Mouse (Mus musculus) ES-Bruce4 (cell line): ENCODE data around the gene Abcb8. TPM values are rescaled to one million over a fixed set of nuclear protein-coding genes. Genes with fewer than 3 reads are reported as not detected.

Experiments used
- H3K27ac ChIP-seq: 2 replicates; pipeline ENCODE4 v1.5.1; 2012; ENCODE audit warnings: low read length, inconsistent platforms; ENCODE audit not compliant: insufficient read depth
- H3K27me3 ChIP-seq: 2 replicates; pipeline ENCODE4 v1.6.1; 2012; ENCODE audit warnings: mild to moderate bottlenecking, low read length, inconsistent platforms; ENCODE audit not compliant: control insufficient read depth, poor library complexity, insufficient read depth, severe bottlenecking
- H3K36me3 ChIP-seq: 2 replicates; pipeline ENCODE4 v1.6.1; 2012; ENCODE audit warnings: inconsistent platforms, mild to moderate bottlenecking, low read length, moderate library complexity; ENCODE audit not compliant: control insufficient read depth, poor library complexity, insufficient read depth, severe bottlenecking
- H3K4me1 ChIP-seq: one replicate; pipeline ENCODE4 v1.8.1; 2011; ENCODE audit warnings: low read length; ENCODE audit not compliant: control insufficient read depth, insufficient read depth
- H3K4me3 ChIP-seq: 2 replicates; pipeline ENCODE4 v1.5.1; 2011; ENCODE audit warnings: low read depth, mild to moderate bottlenecking, low read length
- H3K9ac ChIP-seq: 2 replicates; pipeline ENCODE4 v1.6.1; 2012; ENCODE audit warnings: low read depth, mild to moderate bottlenecking, inconsistent platforms; ENCODE audit not compliant: poor library complexity, severe bottlenecking
- H3K9me3 ChIP-seq: replicated peaks from 2 replicates; pipeline ENCODE4 v1.6.1; 2012; ENCODE audit warnings: mild to moderate bottlenecking, low read length, inconsistent platforms; ENCODE audit not compliant: control insufficient read depth, poor library complexity, insufficient read depth, severe bottlenecking
- CTCF ChIP-seq: IDR thresholded peaks from one replicate; pipeline ENCODE4 v1.8.1; 2011; ENCODE audit warnings: low read depth, low read length
- EP300 ChIP-seq: IDR thresholded peaks from 2 replicates; pipeline ENCODE4 v1.6.1; 2011; ENCODE audit warnings: low read depth, low read length; ENCODE audit not compliant: insufficient read depth
- POLR2A ChIP-seq: IDR thresholded peaks from one replicate; pipeline ENCODE4 v1.8.1; 2011; ENCODE audit warnings: low read length; ENCODE audit not compliant: insufficient read depth
- polyA plus RNA-seq: library from polyadenylated mRNA; stranded (reverse); fragments of >200 nt; gene quantifications from 2 replicates; pipeline ENCODE4 v1.2.4, GENCODE M21; 2011; ENCODE audit warnings: low read depth; ENCODE audit not compliant: missing spikeins, insufficient read depth, insufficient read length

Abcb8 gene
- polyA plus RNA-seq, 1 experiment, result 29.6 TPM

DNA sequence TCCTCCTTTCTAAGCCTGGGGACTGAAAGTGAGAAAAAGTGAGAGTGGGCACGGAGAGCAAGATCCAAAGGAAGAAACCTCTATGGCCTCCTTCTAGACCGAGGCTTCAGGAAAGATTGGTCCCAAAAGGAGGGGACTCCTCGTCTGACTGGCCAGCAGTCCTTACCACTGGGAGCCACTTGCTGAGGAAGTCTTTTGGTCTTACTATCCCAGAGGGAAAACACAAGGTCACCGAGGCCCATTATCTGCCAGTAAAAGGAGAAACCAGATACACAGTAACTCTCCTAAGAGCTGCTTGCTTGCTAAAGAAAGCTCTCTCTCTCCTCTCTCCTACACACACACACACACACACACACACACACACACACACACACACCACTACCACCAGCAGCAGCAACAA is 40.1 kb upstream of the Abcb8 start:
- no peak overlapping the region for H3K4me3 ChIP-seq
- no peaks in the 10 kb centered on the region for H3K27me3 ChIP-seq
- H3K9ac ChIP-seq, result no peak overlapping the region
- H3K4me1 ChIP-seq, result peaks cover 2% of the 10 kb centered on the region
- no peak for TF ChIP-seq POLR2A
- no peak for TF ChIP-seq CTCF
- TF ChIP-seq EP300, result no peak
- H3K27ac ChIP-seq, result no peak overlapping the region
- no peaks in the 10 kb centered on the region for H3K36me3 ChIP-seq
- H3K9me3 ChIP-seq, result no peaks in the 10 kb centered on the region

DNA sequence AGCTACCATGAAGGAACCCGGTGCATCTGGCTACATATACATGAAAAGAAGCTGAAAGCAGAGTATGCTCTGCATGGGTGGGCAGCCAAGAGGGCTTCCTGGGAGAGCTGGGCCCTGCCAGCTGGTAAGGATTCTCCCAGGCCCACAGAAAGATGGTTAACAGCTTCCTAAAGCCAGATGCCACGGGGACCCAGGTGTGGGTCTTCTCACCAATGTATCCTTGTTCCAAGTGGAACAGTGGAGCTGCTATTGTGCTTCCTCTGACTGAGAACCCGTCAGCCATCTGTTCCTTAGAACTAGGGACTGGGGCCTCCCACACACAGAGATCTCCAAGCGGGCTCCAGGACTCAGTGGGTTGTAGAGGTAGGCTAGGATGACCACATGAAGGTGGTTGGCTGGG is 36.7 kb upstream of the Abcb8 start:
- Histone ChIP-seq H3K4me3 (no peak overlapping the region), H3K36me3 (no peaks in the 10 kb centered on the region), H3K27ac (no peak overlapping the region), H3K9me3 (no peaks in the 10 kb centered on the region), H3K9ac (no peak overlapping the region), H3K27me3 (no peaks in the 10 kb centered on the region), H3K4me1 (peaks cover 2% of the 10 kb centered on the region)
- TF ChIP-seq POLR2A, result no peak
- no peak for TF ChIP-seq CTCF
- TF ChIP-seq EP300, result no peak

DNA sequence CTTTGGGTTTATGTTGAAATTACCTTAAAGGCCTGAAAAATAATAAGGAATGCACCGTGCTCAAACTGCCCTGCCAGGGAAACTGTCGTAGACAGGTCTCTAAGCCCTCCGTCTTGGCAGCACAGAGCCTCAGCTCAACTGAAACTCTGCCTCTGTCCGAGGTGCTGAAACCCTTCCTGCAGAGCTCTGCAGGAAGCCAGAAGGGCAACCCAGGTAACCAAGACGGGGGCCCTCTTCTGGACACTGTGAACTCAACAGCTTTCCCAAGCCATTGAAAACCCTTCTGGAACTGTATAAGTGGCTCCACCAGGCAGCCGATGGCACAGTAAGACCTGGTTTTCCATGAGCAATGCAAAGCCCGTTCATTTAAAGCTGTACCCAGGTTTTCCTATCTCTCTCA is 36.0 kb upstream of the Abcb8 start:
- H3K36me3 ChIP-seq, result no peaks in the 10 kb centered on the region
- peaks cover 2% of the 10 kb centered on the region for H3K4me1 ChIP-seq
- H3K9ac ChIP-seq, result no peak overlapping the region
- no peaks in the 10 kb centered on the region for H3K9me3 ChIP-seq
- TF ChIP-seq POLR2A, result no peak
- peak; percentile 64 for TF ChIP-seq CTCF
- TF ChIP-seq EP300, result no peak
- no peak overlapping the region for H3K4me3 ChIP-seq
- H3K27me3 ChIP-seq, result no peaks in the 10 kb centered on the region
- no peak overlapping the region for H3K27ac ChIP-seq

DNA sequence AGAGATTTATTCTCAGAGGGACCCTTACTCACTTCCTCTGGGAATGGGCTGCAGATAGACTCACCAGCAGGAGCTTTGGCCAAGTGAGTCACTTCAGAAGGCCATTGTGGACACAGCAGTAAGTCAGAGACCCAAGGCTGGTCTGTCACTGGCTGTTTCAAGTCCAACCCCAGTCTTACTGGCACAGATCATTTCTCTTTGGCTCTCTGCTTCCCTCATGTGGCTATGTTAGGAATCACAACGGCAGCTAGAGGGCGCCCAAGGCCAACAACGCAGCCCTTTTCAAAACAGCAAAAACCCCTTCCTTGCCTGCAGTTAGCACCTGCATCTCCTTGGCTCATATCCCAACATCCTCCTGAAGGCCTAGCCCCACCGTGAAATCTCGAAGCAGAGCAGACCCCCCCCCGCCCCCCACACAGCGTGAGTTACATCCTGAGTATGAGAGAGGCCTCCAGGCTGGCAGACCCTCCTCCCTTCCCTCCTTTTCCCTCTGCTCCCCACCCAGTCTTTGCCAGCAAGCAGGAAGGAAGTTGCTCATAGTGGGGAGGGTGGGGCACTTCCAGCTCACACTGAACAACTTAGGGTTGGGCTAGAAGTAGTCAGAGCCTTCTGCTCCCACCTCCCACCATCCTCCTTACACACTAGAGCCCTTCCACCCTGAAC is 32.5 kb upstream of the Abcb8 start:
- no peak overlapping the region for H3K4me3 ChIP-seq
- 0 out of 2 replicates have a peak overlapping the region, but pooled peaks have one; percentile 18 for H3K9ac ChIP-seq
- H3K36me3 ChIP-seq, result no peaks in the 10 kb centered on the region
- TF ChIP-seq POLR2A (no peak), CTCF (peak; percentile 98), EP300 (0 out of 2 replicates have a peak, but pooled peaks have one; percentile 20)
- H3K27ac ChIP-seq, result peak overlapping the region; percentile 26
- no peaks in the 10 kb centered on the region for H3K9me3 ChIP-seq
- H3K4me1 ChIP-seq, result peaks cover 2% of the 10 kb centered on the region
- no peaks in the 10 kb centered on the region for H3K27me3 ChIP-seq

DNA sequence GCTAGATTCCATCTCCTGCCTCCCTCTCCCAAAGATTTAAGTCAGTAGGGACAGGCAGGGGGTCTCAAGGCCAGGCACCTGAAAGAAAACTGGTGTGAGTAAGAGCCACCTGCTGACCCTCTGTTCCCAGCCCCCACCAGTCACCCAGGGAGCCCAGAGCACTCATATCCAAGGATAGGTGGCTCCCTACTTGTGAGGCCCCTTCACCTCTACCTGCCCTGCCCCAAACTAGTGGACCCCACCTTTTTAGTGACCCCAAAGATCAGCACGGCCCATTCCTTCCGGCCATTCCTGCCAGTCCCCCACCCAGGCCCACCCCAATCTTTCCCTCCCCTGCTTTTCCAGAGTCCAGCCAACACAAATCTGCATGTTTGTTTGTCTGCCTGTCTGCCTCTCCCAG is 30.0 kb upstream of the Abcb8 start:
- H3K27me3 ChIP-seq, result no peaks in the 10 kb centered on the region
- TF ChIP-seq POLR2A (no peak), EP300 (no peak), CTCF (no peak)

DNA sequence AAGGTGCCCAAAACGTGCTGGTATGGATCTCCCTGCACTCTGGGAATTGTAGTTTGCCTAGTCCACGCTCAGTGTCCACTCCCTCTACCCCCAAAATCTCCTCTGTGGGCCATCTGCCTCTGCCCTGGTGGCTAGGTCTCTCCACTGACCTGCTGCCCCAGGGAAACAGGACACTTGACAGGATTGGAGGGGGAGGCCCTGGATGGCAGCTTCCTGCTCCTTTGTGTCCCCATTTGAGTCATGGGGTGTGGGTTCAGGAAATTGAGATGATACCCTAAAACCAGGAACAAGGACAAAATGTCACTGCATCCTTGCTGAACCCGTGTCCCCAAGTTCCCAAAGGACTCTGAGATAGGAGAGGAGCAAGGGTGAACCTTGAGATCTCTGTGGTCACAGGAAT is 29.4 kb upstream of the Abcb8 start:
- Histone ChIP-seq H3K4me1 (peaks cover 2% of the 10 kb centered on the region), H3K9me3 (no peaks in the 10 kb centered on the region), H3K27me3 (no peaks in the 10 kb centered on the region), H3K36me3 (no peaks in the 10 kb centered on the region), H3K4me3 (no peak overlapping the region), H3K9ac (no peak overlapping the region), H3K27ac (no peak overlapping the region)
- TF ChIP-seq POLR2A (no peak), EP300 (no peak), CTCF (no peak)

More for the DNA sequence above, 30.0 kb upstream of the Abcb8 start:
- no peaks in the 10 kb centered on the region for H3K9me3 ChIP-seq
- no peak overlapping the region for H3K27ac ChIP-seq
- H3K4me1 ChIP-seq, result peaks cover 2% of the 10 kb centered on the region
- H3K4me3 ChIP-seq, result no peak overlapping the region
- H3K9ac ChIP-seq, result no peak overlapping the region
- no peaks in the 10 kb centered on the region for H3K36me3 ChIP-seq
